In genomic region chr11:22991218-22991835, GRCm38 (mm10) we compare ENCODE assay signal across 8 mouse cellular contexts. TPM values are rescaled to one million over a fixed set of nuclear protein-coding genes. Genes with fewer than 3 reads are reported as not detected.
DNase-seq lines count a peak whose midpoint lies in the region; ATAC-seq and TF ChIP-seq lines count a peak whose summit lies in the region.

No protein-coding gene starts in this region.

- peak overlapping the region; percentile 84 for H3K9ac ChIP-seq in liver, embryonic 11.5 days (ENCODE audit: low read depth, low read length)

- ATAC-seq in erythroblast, adult 5-6 weeks (replicated peaks; ENCODE audit: low FRiP score, poor library complexity, severe bottlenecking) = no peak
- no peak for ATAC-seq in liver, embryonic 11.5 days (replicated peaks; ENCODE audit: low FRiP score)

- peaks cover 43% of the 10 kb centered on the region for H3K36me3 ChIP-seq in erythroblast, embryonic 14.5 days (ENCODE audit: control insufficient read depth)
- H3K36me3 ChIP-seq in liver, embryonic 11.5 days (ENCODE audit: control insufficient read depth, insufficient read depth, low read length) = peaks cover 22% of the 10 kb centered on the region

- no peak for TF ChIP-seq CTCF in embryonic fibroblast, embryonic 13.5 days (IDR thresholded peaks at IDR 0.05; ENCODE audit: borderline replicate concordance, insufficient read depth, low read length)

- TF ChIP-seq POLR2A in embryonic fibroblast, embryonic 13.5 days (IDR thresholded peaks at IDR 0.05; ENCODE audit: low read depth, low read length) = no peak

- H3K4me2 ChIP-seq in liver, embryonic 11.5 days = peak overlapping the region; percentile 91

- intact Hi-C loops in gastrocnemius, postnatal 36 days (cut with DNase I) = no loop called here

- peak; percentile 20 for DNase-seq in 3T3-L1 (ENCODE audit: low read depth, low spot score)
- no peak for DNase-seq in liver, embryonic 11.5 days (ENCODE audit: low spot score)
- no peak for DNase-seq in ovary, postnatal 36 days (ENCODE audit: low spot score)
- no peak for DNase-seq in thymus, postnatal 25 days
- DNase-seq in gastrocnemius, postnatal 36 days = no peak

- WGBS in liver, embryonic 11.5 days = 9% methylated on average over 14 of the region's 14 CpGs

- no peaks in the 10 kb centered on the region for H3K27me3 ChIP-seq in erythroblast, embryonic 14.5 days (ENCODE audit: control insufficient read depth)
- no peaks in the 10 kb centered on the region for H3K27me3 ChIP-seq in liver, embryonic 11.5 days (replicated peaks; ENCODE audit: control insufficient read depth, insufficient read depth, low read length)

- no peak overlapping the region for H3K27ac ChIP-seq in embryonic fibroblast, embryonic 13.5 days (ENCODE audit: insufficient read depth, low read length)
- 0 out of 2 replicates have a peak overlapping the region, but pooled peaks have one; percentile 87 for H3K27ac ChIP-seq in liver, embryonic 11.5 days (ENCODE audit: low read depth, low read length)

- peak overlapping the region; percentile 99 for H3K4me3 ChIP-seq in erythroblast, embryonic 14.5 days (replicated peaks)
- H3K4me3 ChIP-seq in embryonic fibroblast, embryonic 13.5 days (ENCODE audit: insufficient read depth, low read length) = peak overlapping the region; percentile 99
- H3K4me3 ChIP-seq in liver, embryonic 11.5 days (ENCODE audit: low read depth, low read length) = peak overlapping the region; percentile 82

- H3K4me1 ChIP-seq in erythroblast, embryonic 14.5 days (ENCODE audit: control insufficient read depth) = peaks cover 36% of the 10 kb centered on the region
- H3K4me1 ChIP-seq in embryonic fibroblast, embryonic 13.5 days (ENCODE audit: control insufficient read depth, insufficient read depth, low read length) = no peaks in the 10 kb centered on the region; the same call in 1 of the 2 replicates
- peaks cover 8% of the 10 kb centered on the region for H3K4me1 ChIP-seq in liver, embryonic 11.5 days (replicated peaks; ENCODE audit: control insufficient read depth, insufficient read depth, low read length)

- H3K9me3 ChIP-seq in erythroblast, embryonic 14.5 days (ENCODE audit: control insufficient read depth, low read length) = no peaks in the 10 kb centered on the region
- no peaks in the 10 kb centered on the region for H3K9me3 ChIP-seq in liver, embryonic 11.5 days (ENCODE audit: control insufficient read depth, low read length)

RNA-seq across cellular contexts. Expression of gene Cct4, which starts 1.0 kb away (rescaled TPM):
- 17.0 and 22.5 TPM in 2 replicates for polyA plus RNA-seq in erythroblast, embryonic 14.5 days (2012)
- total RNA-seq in erythroblast, adult 5-6 weeks (2015; ENCODE audit: low replicate concordance) = 66.0 and 82.0 TPM in 2 replicates
- 46.6 and 49.6 TPM in 2 replicates for total RNA-seq in erythroblast, adult 5-6 weeks (2017; ENCODE audit: low replicate concordance)
- polyA plus RNA-seq in embryonic fibroblast, embryonic 13.5 days (2011; ENCODE audit: insufficient read length, low read depth, missing spikeins) = 391 and 422 TPM in 2 replicates
- 399 and 436 TPM in 2 replicates for polyA plus RNA-seq in liver, embryonic 11.5 days (2014; fragmentation: Nextera tagmentation; extraction: Ambion mirVana)
- total RNA-seq in gastrocnemius, postnatal 36 days (2021) = 10 to 100 TPM; 88.5 to 98.1 TPM

RNA-seq across cellular contexts. Expression of gene Commd1, which starts 9.1 kb away (rescaled TPM):
- 5.2 and 6.7 TPM in 2 replicates for polyA plus RNA-seq in erythroblast, embryonic 14.5 days (2012)
- 11.3 and 30.9 TPM in 2 replicates for total RNA-seq in erythroblast, adult 5-6 weeks (2015; ENCODE audit: low replicate concordance)
- 26.3 and 36.5 TPM in 2 replicates for total RNA-seq in erythroblast, adult 5-6 weeks (2017; ENCODE audit: low replicate concordance)
- polyA plus RNA-seq in embryonic fibroblast, embryonic 13.5 days (2011; ENCODE audit: insufficient read length, low read depth, missing spikeins) = 88.3 and 102 TPM in 2 replicates
- 331 and 333 TPM in 2 replicates for polyA plus RNA-seq in liver, embryonic 11.5 days (2014; fragmentation: Nextera tagmentation; extraction: Ambion mirVana)
- 100 to 1,000 TPM in 1 of 2 experiments, 10 to 100 TPM in 1; 97.4 to 102 TPM for total RNA-seq in gastrocnemius, postnatal 36 days (2021)

RNA-seq across cellular contexts. Expression of gene Gm28048, which starts 9.4 kb away (rescaled TPM):
- not detected in 2 replicates for polyA plus RNA-seq in erythroblast, embryonic 14.5 days (2012)
- 11.7 and 25.6 TPM in 2 replicates for total RNA-seq in erythroblast, adult 5-6 weeks (2015; ENCODE audit: low replicate concordance)
- 9.3 and 14.2 TPM in 2 replicates for total RNA-seq in erythroblast, adult 5-6 weeks (2017; ENCODE audit: low replicate concordance)
- polyA plus RNA-seq in embryonic fibroblast, embryonic 13.5 days (2011; ENCODE audit: insufficient read length, low read depth, missing spikeins) = 14.0 and 14.1 TPM in 2 replicates
- 17.7 and 20.0 TPM in 2 replicates for polyA plus RNA-seq in liver, embryonic 11.5 days (2014; fragmentation: Nextera tagmentation; extraction: Ambion mirVana)
- total RNA-seq in gastrocnemius, postnatal 36 days (2021) = 1 to 10 TPM in 1 of 2 experiments, not detected in 1; 1.5 TPM

RNA-seq across cellular contexts. Expression of gene Fam161a, which starts 16.0 kb away (rescaled TPM):
- 0.18 and 0.30 TPM in 2 replicates for polyA plus RNA-seq in erythroblast, embryonic 14.5 days (2012)
- total RNA-seq in erythroblast, adult 5-6 weeks (2015; ENCODE audit: low replicate concordance) = 2.3 TPM in 1 of 2 replicates, not detected in the other
- 2.4 and 9.3 TPM in 2 replicates for total RNA-seq in erythroblast, adult 5-6 weeks (2017; ENCODE audit: low replicate concordance)
- polyA plus RNA-seq in embryonic fibroblast, embryonic 13.5 days (2011; ENCODE audit: insufficient read length, low read depth, missing spikeins) = 3.0 and 4.2 TPM in 2 replicates
- polyA plus RNA-seq in liver, embryonic 11.5 days (2014; fragmentation: Nextera tagmentation; extraction: Ambion mirVana) = 1.1 and 1.9 TPM in 2 replicates
- total RNA-seq in gastrocnemius, postnatal 36 days (2021) = 1 to 10 TPM; 1.8 to 2.8 TPM

RNA-seq across cellular contexts. Expression of gene Zrsr1, which starts 19.5 kb away (rescaled TPM):
- polyA plus RNA-seq in erythroblast, embryonic 14.5 days (2012) = 0.67 and 1.2 TPM in 2 replicates
- total RNA-seq in erythroblast, adult 5-6 weeks (2015; ENCODE audit: low replicate concordance) = 103 and 104 TPM in 2 replicates
- total RNA-seq in erythroblast, adult 5-6 weeks (2017; ENCODE audit: low replicate concordance) = 198 and 259 TPM in 2 replicates
- 11.0 and 12.6 TPM in 2 replicates for polyA plus RNA-seq in embryonic fibroblast, embryonic 13.5 days (2011; ENCODE audit: insufficient read length, low read depth, missing spikeins)
- polyA plus RNA-seq in liver, embryonic 11.5 days (2014; fragmentation: Nextera tagmentation; extraction: Ambion mirVana) = 1.7 and 2.1 TPM in 2 replicates
- 10 to 100 TPM; 11.2 to 17.6 TPM for total RNA-seq in gastrocnemius, postnatal 36 days (2021)

Comparison
In these comparisons a context has a peak if more than half of its experiments do, and no peak if none do; other contexts are left out.
1. RNA of gene Cct4, which starts 1.0 kb away (polyA plus RNA-seq): 391 to 422 TPM in embryonic fibroblast, embryonic 13.5 days and 399 to 436 TPM in liver, embryonic 11.5 days; 17.0 to 22.5 TPM in erythroblast, embryonic 14.5 days; every median in the first group is over 10 times any median in the second.
2. RNA of gene Commd1, which starts 9.1 kb away (polyA plus RNA-seq): 331 to 333 TPM in liver, embryonic 11.5 days and 88.3 to 102 TPM in embryonic fibroblast, embryonic 13.5 days; 5.2 to 6.7 TPM in erythroblast, embryonic 14.5 days; every median in the first group is over 10 times any median in the second.
3. RNA of gene Gm28048, which starts 9.4 kb away (polyA plus RNA-seq): 17.7 to 20.0 TPM in liver, embryonic 11.5 days and 14.0 to 14.1 TPM in embryonic fibroblast, embryonic 13.5 days; not detected in erythroblast, embryonic 14.5 days; every median in the first group is over 10 times any median in the second.
4. Peak in every context shown above with its lines, with median percentiles within 50 percentile points of each other: H3K4me3 ChIP-seq.